Mouse (Mus musculus): ENCODE data around the gene Als2cr12. TPM values are rescaled to one million over a fixed set of nuclear protein-coding genes. Genes with fewer than 3 reads are reported as not detected.

Als2cr12 gene
- total and polyA plus RNA-seq, 2 experiments from 2014 or later, result 0.08 TPM; not detected in 1

- no peak for TF ChIP-seq CTCF (IDR thresholded peaks at IDR 0.05; ENCODE audit: low read depth)
- no peaks in the 10 kb centered on the region for H3K4me1 ChIP-seq (ENCODE audit: insufficient read depth, low read length)
- ATAC-seq (no peak), DNase-seq (ENCODE audit: low spot score) (no peak)
- H3K4me3 ChIP-seq (ENCODE audit: low read length), result no peak overlapping the region
- no peaks in the 10 kb centered on the region for H3K27me3 ChIP-seq (ENCODE audit: insufficient read depth, low read length)
- no peak overlapping the region for H3K27ac ChIP-seq
- H3K9me3 ChIP-seq (ENCODE audit: low read length), result no peaks in the 10 kb centered on the region
- H3K9ac ChIP-seq (replicated peaks; ENCODE audit: low read length), result no peak overlapping the region
- no peak overlapping the region for H3K4me2 ChIP-seq (ENCODE audit: low read depth, low read length)
- no peaks in the 10 kb centered on the region for H3K36me3 ChIP-seq (ENCODE audit: insufficient read depth, low read length)
These were observed 29.3 kb upstream of the Als2cr12 start for GRCm38 (mm10) chr1:58725095-58725494.

DNA sequence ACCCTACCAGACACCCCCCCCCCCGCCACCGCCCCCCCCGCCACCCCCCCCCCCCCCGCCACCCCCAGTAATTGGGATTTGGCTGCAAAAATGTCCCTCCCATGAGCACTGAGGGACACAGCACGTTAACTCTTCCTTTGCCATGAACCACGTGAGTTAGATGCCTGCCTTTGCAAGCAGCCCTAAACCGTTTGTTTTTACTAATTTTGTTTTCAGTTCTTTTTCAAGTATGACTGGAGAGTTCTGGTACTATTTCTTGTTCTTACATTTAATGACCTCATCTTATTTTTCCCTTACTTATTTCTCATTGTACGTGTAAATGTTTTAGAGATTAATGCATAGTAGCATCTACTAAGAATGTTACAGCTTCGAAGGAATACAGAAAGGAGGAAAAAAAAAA, 28.7 kb upstream of the Als2cr12 start:
- no peaks in the 10 kb centered on the region for H3K36me3 ChIP-seq (ENCODE audit: insufficient read depth, low read length)
- ATAC-seq (no peak), DNase-seq (ENCODE audit: low spot score) (no peak)
- H3K9me3 ChIP-seq (ENCODE audit: low read length), result no peaks in the 10 kb centered on the region
- H3K4me3 ChIP-seq (ENCODE audit: low read length), result no peak overlapping the region
- WGBS, result 48% methylated on average over 8 of the region's 9 CpGs
- TF ChIP-seq CTCF (IDR thresholded peaks at IDR 0.05; ENCODE audit: low read depth), result no peak
- H3K27me3 ChIP-seq (ENCODE audit: insufficient read depth, low read length), result no peaks in the 10 kb centered on the region
- no peaks in the 10 kb centered on the region for H3K4me1 ChIP-seq (ENCODE audit: insufficient read depth, low read length)
- H3K4me2 ChIP-seq (ENCODE audit: low read depth, low read length), result no peak overlapping the region
- no peak overlapping the region for H3K9ac ChIP-seq (replicated peaks; ENCODE audit: low read length)
- no peak overlapping the region for H3K27ac ChIP-seq

DNA sequence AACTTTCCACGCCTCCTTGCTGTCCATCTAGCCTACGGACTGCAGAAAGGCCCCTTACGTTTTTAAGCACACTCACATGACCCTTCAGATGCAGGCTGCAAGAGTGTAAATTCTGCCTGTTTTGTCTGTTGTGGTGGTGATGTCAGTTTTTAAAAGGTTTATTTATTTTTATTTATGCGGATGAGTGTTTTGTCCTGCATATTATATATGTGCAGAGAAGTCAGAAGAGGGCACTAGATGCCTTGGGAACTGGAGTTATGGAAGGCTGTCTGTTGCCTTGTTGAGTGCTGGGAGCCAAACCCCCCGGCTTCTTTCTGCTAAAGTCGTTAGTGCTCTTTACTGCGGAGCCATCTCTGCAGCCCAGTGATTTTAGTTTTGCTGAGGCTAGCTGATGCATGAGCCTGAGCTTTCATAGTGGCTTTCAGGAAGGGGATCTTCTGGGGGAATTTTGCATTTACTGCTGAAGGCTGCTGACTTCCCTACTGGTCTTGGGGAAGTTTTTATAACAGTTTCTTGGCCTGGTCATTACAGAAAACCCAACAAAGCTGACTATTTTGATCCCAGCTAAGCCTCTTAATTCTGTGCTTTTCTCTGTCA, 28.1 kb upstream of the Als2cr12 start:
- TF ChIP-seq CTCF (IDR thresholded peaks at IDR 0.05; ENCODE audit: low read depth), result no peak
- H3K9ac ChIP-seq (replicated peaks; ENCODE audit: low read length), result no peak overlapping the region

GRCm38 (mm10) chr1:58723062-58723808, 27.4 kb upstream of the Als2cr12 start:
- H3K9me3 ChIP-seq (ENCODE audit: low read length), result no peaks in the 10 kb centered on the region
- H3K36me3 ChIP-seq (ENCODE audit: insufficient read depth, low read length), result no peaks in the 10 kb centered on the region
- no peak for ATAC-seq
- TF ChIP-seq CTCF (IDR thresholded peaks at IDR 0.05; ENCODE audit: low read depth), result no peak
- 68% methylated on average over 7 of the region's 7 CpGs for WGBS
- H3K4me3 ChIP-seq (ENCODE audit: low read length), result no peak overlapping the region
- no peak for DNase-seq (ENCODE audit: low spot score)
- no peaks in the 10 kb centered on the region for H3K27me3 ChIP-seq (ENCODE audit: insufficient read depth, low read length)
- no peak overlapping the region for H3K4me2 ChIP-seq (ENCODE audit: low read depth, low read length)
- no peak overlapping the region for H3K9ac ChIP-seq (replicated peaks; ENCODE audit: low read length)
- no peaks in the 10 kb centered on the region for H3K4me1 ChIP-seq (ENCODE audit: insufficient read depth, low read length)
- H3K27ac ChIP-seq, result 0 out of 2 replicates have a peak overlapping the region, but pooled peaks have one; percentile 36

More for the DNA sequence above, 28.1 kb upstream of the Als2cr12 start:
- H3K4me3 ChIP-seq (ENCODE audit: low read length), result no peak overlapping the region
- H3K9me3 ChIP-seq (ENCODE audit: low read length), result no peaks in the 10 kb centered on the region
- no peaks in the 10 kb centered on the region for H3K36me3 ChIP-seq (ENCODE audit: insufficient read depth, low read length)
- no peak for ATAC-seq
- DNase-seq (ENCODE audit: low spot score), result no peak
- no peaks in the 10 kb centered on the region for H3K4me1 ChIP-seq (ENCODE audit: insufficient read depth, low read length)
- H3K27ac ChIP-seq, result peak overlapping the region; percentile 36; the same call in 1 of the 2 replicates
- WGBS, result 60% methylated on average over 7 of the region's 7 CpGs
- no peaks in the 10 kb centered on the region for H3K27me3 ChIP-seq (ENCODE audit: insufficient read depth, low read length)
- H3K4me2 ChIP-seq (ENCODE audit: low read depth, low read length), result no peak overlapping the region

- Histone ChIP-seq H3K27ac (no peak overlapping the region), H3K4me2 (ENCODE audit: low read depth, low read length) (no peak overlapping the region), H3K9me3 (ENCODE audit: low read length) (no peaks in the 10 kb centered on the region), H3K36me3 (ENCODE audit: insufficient read depth, low read length) (no peaks in the 10 kb centered on the region), H3K9ac (replicated peaks; ENCODE audit: low read length) (no peak overlapping the region), H3K27me3 (ENCODE audit: insufficient read depth, low read length) (no peaks in the 10 kb centered on the region), H3K4me3 (ENCODE audit: low read length) (no peak overlapping the region), H3K4me1 (ENCODE audit: insufficient read depth, low read length) (no peaks in the 10 kb centered on the region)
- ATAC-seq (no peak), DNase-seq (ENCODE audit: low spot score) (no peak)
- 86% methylated on average over 11 of the region's 11 CpGs for WGBS
- TF ChIP-seq CTCF (IDR thresholded peaks at IDR 0.05; ENCODE audit: low read depth), result no peak
These were observed 26.5 kb upstream of the Als2cr12 start for GRCm38 (mm10) chr1:58722115-58722938.

- H3K9ac ChIP-seq (replicated peaks; ENCODE audit: low read length), result no peak overlapping the region
- no peak overlapping the region for H3K27ac ChIP-seq
- DNase-seq (ENCODE audit: low spot score), result no peak
- no peak for ATAC-seq
- H3K4me3 ChIP-seq (ENCODE audit: low read length), result no peak overlapping the region
- WGBS, result 85% methylated on average over 4 of the region's 4 CpGs
- no peak overlapping the region for H3K4me2 ChIP-seq (ENCODE audit: low read depth, low read length)
- H3K4me1 ChIP-seq (ENCODE audit: insufficient read depth, low read length), result no peaks in the 10 kb centered on the region
- H3K27me3 ChIP-seq (ENCODE audit: insufficient read depth, low read length), result no peaks in the 10 kb centered on the region
- no peak for TF ChIP-seq CTCF (IDR thresholded peaks at IDR 0.05; ENCODE audit: low read depth)
- no peaks in the 10 kb centered on the region for H3K9me3 ChIP-seq (ENCODE audit: low read length)
- H3K36me3 ChIP-seq (ENCODE audit: insufficient read depth, low read length), result no peaks in the 10 kb centered on the region
These were observed 25.2 kb upstream of the Als2cr12 start for GRCm38 (mm10) chr1:58720988-58721387.

Measured in hindbrain, postnatal 0 days (tissue).